In the genomic region with DNA sequence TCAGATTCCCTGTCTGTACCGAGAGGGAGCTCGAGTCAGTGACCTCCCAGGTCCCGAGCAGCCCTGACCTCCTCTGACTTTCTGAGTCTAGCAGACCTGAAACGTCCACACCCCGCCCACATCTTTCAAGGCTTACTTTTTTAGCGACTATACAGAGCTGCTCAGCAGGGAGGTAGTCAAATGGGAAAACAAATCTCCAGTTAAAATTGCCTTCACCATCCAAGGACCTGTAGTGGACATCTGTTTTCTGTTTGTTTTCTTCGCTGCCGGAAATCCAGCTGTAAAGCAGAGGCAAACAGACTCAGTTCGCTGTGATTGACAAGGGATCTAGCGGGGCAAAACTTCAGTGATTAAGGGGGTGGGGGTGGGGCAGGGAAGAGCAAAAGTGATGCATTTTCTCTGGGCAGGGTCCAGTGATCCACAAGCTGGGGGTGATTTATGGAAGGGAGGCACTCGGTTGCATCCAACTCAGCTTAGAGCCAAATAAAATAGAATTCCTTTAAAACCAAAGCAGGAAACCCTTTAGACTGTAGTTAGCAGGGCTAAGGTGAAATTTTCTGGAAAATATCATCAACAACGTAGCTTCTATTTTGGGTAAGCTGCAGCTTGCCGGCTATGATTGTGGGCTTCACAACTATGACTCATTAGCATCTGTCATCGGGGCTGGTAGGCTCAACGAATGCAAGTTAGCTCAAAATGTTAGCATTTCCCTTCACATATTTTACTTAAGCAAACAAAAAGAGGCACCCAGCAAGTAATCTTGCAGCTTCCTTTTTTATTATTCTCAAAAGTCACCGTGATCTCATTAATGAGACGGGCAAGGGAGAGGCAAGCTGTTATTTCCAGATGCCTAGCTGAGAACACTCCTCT, we compare ENCODE assay signal across 9 mouse cellular contexts.
DNase-seq lines count a peak whose midpoint lies in the region; ATAC-seq lines count a peak whose summit lies in the region.
"Had no signal": no experiment of that assay in that cellular context is flagged by ENCODE, and none has a peak within 500 bp of the region (broad histone marks: within the 10 kb centered on the region; RNA-seq: fewer than 3 reads in every experiment).

No protein-coding gene starts in this region.

- H3K4me1 ChIP-seq in kidney, embryonic 15.5 days: peaks cover 21% of the 10 kb centered on the region
- H3K4me1 ChIP-seq in limb, embryonic 15.5 days: peaks cover 24% of the 10 kb centered on the region

- 0 out of 2 replicates have a peak overlapping the region, but pooled peaks have one; percentile 58 for H3K27ac ChIP-seq in kidney, embryonic 15.5 days
- peak overlapping the region; percentile 33; the same call in 1 of the 2 replicates for H3K27ac ChIP-seq in limb, embryonic 15.5 days

- H3K4me3 ChIP-seq in kidney, embryonic 15.5 days (replicated peaks): no peak overlapping the region
- no peak overlapping the region for H3K4me3 ChIP-seq in limb, embryonic 15.5 days

- H3K9me3 ChIP-seq in kidney, embryonic 15.5 days (replicated peaks): no peaks in the 10 kb centered on the region
- no peaks in the 10 kb centered on the region for H3K9me3 ChIP-seq in limb, embryonic 15.5 days

- peaks cover 4% of the 10 kb centered on the region; the same call in 1 of the 2 replicates for H3K36me3 ChIP-seq in kidney, embryonic 15.5 days
- H3K36me3 ChIP-seq in limb, embryonic 15.5 days: 0 out of 2 replicates have a peak, but pooled peaks cover 2% of the 10 kb centered on the region

- DNase-seq in kidney, adult 11 months: no peak
- DNase-seq in embryo, embryonic 10 days (ENCODE audit: low spot score): peak; percentile 77
- peak; percentile 54 to 74 for DNase-seq in frontal cortex, adult 2 months (ENCODE audit: extremely low spot score in 1 of 2, low spot score in 1 of 2)
- DNase-seq in adrenal gland, adult 18-20 months (ENCODE audit: low spot score in 2 of 2): no peak
- DNase-seq in ovary, adult 18-20 months (ENCODE audit: low spot score): no peak
- no peak for DNase-seq in adrenal gland, adult 2 months

- WGBS in kidney, embryonic 15.5 days: 19% methylated on average over 17 of the region's 17 CpGs
- 11% methylated on average over 17 of the region's 17 CpGs for WGBS in limb, embryonic 15.5 days

- H3K4me2 ChIP-seq in kidney, embryonic 15.5 days: peak overlapping the region; percentile 34
- H3K4me2 ChIP-seq in limb, embryonic 15.5 days: no peak overlapping the region

- H3K9ac ChIP-seq in kidney, embryonic 15.5 days: no peak overlapping the region
- no peak overlapping the region for H3K9ac ChIP-seq in limb, embryonic 15.5 days

- peak; percentile 72 for ATAC-seq in kidney, embryonic 15.5 days (replicated peaks; ENCODE audit: low FRiP score)
- ATAC-seq in limb, embryonic 15.5 days (ENCODE audit: insufficient number of reproducible peaks, low FRiP score, low TSS enrichment, low read depth): no peak
- ATAC-seq: midbrain, embryonic 16.5 days had no signal

- no peaks in the 10 kb centered on the region for H3K27me3 ChIP-seq in kidney, embryonic 15.5 days
- no peaks in the 10 kb centered on the region for H3K27me3 ChIP-seq in limb, embryonic 15.5 days

Comparison
In these comparisons a context has a peak if more than half of its experiments do, and no peak if none do; other contexts are left out.
1. DNase-seq: peak in embryo, embryonic 10 days (single experiment) and frontal cortex, adult 2 months (2 of 2); none in kidney, adult 11 months (single experiment), adrenal gland, adult 18-20 months (0 of 2), ovary, adult 18-20 months (single experiment) and adrenal gland, adult 2 months (single experiment).